Mouse (Mus musculus) left cerebral cortex, postnatal 25 days (tissue): ENCODE data around the gene Defb25. TPM values are rescaled to one million over a fixed set of nuclear protein-coding genes. Genes with fewer than 3 reads are reported as not detected.

Experiments used
- DNase-seq, 2 experiments: peaks; one replicate each; pipeline ENCODE4 v3.0.0; 2022; ENCODE audit warnings: low spot score in 2 of 2, mixed read lengths in 1 of 2
- intact Hi-C: fragments of 180-260 bp; cut with DNase I; formaldehyde crosslinking; loops from one replicate; pipeline ENCODE4 v1.15.1; 2025
- total RNA-seq, 2 experiments: library from RNA; stranded (reverse); gene quantifications; 2 replicates each; pipeline ENCODE4 v1.2.3; 2021

Gene Defb25
- total RNA-seq, 2 experiments from 2014 or later = not detected

DNA sequence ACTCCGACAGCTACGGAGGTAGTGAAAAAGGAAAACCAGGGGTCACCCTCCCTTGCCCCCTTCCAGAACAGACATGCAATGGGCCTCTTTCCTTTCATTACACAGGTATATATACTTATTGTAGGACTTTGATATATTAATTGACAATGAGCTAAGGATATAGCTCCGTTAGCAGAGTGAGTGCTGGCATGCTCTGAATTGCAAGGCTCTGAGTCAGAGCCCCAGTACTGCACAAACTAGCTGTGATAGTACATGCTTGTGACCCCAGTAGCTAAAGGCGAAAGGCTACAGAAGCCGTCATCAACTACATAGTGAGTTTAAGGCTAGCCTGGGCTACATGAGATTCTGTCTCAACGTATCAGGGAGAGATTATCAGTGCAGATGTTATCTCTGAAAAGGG lies 7.1 kb upstream of the Defb25 start:
- DNase-seq = no peak
- intact Hi-C loops = no loop called here

DNA sequence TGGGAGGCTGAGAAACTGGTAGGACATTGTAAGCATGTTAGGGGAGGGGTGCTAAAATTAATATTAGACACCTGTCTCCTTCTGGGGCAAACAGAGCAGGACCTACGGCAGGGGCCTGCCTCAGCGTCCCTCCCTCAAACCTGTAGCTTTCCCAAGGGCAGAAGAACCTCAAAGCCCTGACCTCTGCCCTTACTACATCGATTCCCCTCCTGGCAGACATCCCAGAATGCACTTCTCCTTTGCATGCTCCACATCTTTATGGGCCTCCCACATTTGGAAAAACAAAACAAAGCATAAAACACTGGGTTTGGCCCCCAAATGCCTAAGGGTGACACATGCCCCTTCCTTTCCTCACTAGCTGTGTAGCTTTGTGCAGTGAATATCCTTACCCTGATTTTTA lies 6.4 kb upstream of the Defb25 start:
- DNase-seq = no peak
- intact Hi-C loops = no loop called here

DNA sequence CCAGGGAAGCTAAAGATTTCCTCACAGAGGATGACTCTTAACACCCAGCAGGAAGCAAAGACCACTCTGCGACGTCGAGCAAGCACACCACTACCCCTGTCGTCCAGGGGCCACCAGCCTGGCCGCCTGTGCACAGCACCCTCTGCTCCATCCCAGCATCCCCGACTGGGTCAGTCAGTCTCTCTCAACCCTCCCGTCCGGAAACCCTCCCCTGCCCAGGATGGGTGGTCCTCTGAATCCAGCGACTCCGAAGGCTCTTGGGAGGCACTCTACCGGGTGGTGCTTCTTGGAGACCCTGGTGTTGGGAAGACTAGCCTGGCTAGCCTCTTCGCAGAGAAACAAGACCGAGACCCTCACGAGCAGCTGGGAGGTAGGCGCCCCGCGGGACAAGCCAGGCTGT lies 5.2 kb upstream of the Defb25 start:
- no peak for DNase-seq

DNA sequence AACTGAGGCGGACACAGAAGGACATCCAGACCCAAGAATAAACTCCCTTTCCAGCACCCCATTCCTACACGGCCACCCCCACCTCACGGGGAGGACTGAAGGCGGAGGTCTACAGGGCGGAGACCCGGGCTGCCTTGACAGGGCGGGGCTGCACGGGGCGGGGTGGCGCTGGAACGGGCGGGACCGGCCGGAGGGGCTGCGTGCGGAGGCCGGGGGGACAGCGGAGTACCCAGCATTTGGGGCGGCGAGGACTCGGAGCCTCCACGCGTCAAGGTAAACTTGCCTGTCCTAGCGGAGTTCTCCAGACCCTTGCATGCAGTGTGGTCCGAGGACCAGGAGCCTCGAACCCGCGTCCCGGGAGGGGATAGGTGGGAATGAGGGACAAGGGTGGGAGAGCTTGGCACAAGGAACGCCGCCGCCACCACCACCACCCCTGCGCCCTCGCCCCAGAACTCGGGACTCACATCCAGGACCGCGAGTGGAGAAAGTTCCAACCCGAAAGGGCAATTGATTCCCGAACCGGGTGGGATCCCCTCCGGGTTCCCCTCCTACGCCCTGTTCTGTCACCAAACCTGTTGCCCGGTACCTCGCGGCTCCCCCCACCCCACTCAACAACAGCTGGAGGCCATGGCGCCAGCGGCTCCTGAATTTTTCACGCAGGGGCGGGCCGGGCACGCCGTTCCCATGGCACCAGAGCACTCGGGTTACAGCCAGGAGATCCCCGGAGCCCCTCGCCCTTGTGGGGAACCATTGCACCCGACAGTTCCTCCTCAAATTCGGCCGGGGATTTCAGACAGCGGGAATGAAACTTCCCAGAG lies 4.1 kb upstream of the Defb25 start, which contains the start of gene Rem1:
Gene Rem1 (plus strand): TSS at position 178 of the 818 bp plus-strand sequence.
- intact Hi-C loops = no loop called here
- no peak for DNase-seq

More for the DNA sequence above, 5.2 kb upstream of the Defb25 start:
- intact Hi-C loops = no loop called here

DNA sequence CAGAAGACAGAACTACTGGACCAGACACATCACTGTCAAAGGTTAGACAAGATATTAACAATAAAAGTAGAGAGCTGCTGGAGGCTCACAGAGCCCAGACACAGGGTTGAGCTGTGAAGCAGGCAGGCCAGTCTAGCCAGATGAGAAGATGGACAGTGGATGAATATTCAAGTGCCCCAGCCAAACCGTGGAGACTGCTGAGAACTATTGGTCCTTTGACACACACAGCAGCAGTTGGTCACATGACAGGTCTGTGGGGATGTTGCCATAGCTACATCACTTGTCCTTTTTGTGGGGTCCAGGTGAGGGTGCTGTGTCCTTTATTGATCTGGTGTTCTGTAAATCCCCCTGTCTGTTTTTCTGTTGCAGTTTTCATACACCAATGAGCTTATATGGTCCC lies 2.4 kb upstream of the Defb25 start:
- intact Hi-C loops = no loop called here
- DNase-seq = no peak

DNA sequence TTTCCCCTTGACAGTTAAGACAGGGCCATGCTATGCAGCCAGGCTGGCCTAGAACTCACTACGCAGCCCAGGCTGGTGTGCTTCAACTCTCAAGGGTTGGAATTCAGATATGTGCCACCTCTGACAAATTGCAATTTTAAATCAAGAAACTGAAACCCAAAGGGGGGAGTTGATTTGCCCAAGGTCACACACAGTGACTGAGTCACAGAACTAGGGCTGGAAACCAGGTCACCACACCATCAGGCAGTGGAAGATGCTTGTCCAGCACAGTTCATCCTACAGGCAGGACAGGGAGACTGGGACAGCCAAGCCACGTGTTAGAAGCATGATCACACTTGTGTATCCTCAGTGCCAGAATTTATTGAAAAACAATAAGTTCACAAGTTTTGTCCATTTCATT lies 1.7 kb upstream of the Defb25 start:
- intact Hi-C loops = no loop called here
- DNase-seq = no peak

DNA sequence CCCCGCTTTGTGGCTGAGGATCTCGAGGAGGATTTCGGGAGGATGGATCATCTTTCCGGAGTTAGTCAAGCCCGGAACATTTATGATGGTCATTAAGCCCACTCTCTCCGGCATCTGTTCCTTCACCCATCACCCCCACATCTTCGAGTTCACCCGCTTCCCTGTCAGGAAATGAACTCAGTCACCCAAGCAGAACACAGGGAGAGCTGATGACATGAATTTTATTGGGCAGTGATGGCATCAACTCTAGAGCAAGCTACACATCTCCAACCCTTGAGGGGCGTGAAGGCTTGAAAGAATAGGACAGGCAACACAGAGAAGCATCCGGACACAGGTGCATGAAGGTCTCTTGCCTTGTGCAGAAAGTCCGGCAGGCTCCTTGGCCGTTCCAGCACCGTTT lies 702 bp downstream of the Defb25 start:
- no peak for DNase-seq
- intact Hi-C loops = no loop called here

DNA sequence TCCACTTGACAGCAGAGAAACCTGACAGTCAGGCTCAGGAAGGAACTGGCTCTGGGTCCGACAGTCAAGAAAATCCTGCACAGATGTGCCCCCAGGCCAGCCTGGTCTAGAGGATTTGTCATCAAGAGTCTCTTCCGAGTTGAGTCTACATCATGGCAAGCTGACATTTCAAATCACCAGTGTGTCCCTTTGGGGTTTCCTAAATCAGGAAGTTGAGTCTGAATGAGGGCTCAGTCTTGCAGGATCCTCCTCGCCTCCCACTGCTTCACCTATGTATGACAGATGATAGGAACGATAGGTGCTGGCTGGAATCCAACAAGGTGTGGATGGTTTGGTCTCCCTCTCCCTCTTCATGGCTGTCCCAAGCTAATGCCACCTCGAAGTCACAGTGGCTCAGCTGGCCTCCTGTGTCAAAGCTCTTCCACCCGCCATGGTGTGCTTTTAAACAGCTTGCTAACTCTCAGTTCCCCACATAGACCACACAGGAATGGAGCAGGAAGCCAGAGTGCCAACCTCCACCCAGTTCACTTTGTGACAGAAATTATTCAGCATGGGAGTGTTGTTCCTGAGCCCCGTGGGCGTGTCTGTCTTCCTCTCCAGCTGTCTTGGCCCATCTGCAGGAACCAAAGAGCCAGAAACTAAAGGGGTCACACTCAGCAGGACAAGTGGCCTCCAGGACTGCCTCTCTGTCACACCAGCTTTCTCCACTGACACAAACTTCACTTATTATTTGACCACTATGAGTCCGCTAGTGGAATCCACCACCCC lies 2.3 kb downstream of the Defb25 start:
- intact Hi-C loops = no loop called here
- DNase-seq = peak in 1 of 2 experiments; percentile 62

DNA sequence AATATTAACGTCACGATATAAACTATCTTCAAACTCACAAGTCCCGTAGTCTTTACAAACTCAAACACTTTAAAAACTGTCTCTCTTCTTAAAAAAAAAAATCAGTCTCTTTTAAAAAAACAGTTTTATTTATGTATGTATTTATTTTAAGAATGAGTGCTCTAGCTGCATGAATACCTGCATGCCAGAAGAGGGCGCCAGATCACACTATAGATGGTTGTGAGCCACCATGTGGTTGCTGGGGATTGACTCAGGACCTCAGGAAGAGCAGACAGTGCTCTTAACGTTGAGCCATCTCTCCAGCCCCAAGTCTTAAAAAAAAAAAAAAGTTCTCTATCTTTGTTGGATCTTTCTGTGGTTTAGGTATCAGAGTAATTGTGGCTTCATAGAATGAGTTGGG lies 5.5 kb downstream of the Defb25 start:
- intact Hi-C loops = loop anchor here (5.0 to 10.0 kb wide), 2 partner anchors 147 to 215 kb away; partner anchors contain the start of gene Bcl2l1
- no peak for DNase-seq

DNA sequence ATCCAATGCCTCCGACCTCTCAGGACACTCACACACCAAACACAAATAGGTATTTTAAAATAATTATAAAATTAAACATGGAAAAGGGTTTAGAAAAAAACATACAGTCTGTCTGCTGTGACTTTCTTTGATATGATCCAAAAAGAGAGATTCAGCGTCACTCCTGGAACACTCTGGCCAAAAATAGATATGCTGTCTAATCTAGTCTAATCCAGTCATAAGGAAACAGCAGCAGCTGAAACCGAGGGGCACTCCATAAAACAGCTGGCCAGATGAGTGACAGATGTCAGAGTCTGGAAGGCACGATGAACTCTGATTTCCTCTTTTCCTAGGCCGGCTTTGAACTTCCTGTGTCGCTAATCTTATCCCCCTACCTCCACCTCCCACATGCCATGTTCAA lies 6.4 kb downstream of the Defb25 start:
- intact Hi-C loops = loop anchor here (5.0 to 10.0 kb wide), 2 partner anchors 148 to 216 kb away; partner anchors contain the start of gene Bcl2l1
- no peak for DNase-seq

DNA sequence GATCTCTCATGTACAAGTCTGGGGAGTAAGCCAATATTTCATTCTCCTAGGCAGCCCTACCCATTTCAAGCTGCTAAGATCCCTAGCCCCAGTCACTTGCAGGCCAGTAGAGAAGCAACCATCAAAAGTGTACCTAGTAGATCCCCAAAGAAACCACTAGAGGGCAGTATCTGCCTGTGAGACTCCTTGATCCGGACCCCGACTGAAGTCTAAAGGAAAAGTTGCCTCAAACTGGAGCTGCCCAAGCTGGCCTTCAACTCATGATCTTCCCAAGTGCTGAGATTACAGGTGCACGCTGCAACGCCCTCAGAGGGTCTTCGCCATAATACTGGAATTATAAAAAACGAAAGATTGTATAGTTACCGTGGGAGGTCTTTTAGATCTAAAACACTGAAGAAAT lies 7.3 kb downstream of the Defb25 start:
- intact Hi-C loops = loop anchor here (1.0 to 10.0 kb wide), 4 partner anchors 42 to 217 kb away; partner anchors contain the start of gene Bcl2l1
- peak; percentile 65 to 82 for DNase-seq

DNA sequence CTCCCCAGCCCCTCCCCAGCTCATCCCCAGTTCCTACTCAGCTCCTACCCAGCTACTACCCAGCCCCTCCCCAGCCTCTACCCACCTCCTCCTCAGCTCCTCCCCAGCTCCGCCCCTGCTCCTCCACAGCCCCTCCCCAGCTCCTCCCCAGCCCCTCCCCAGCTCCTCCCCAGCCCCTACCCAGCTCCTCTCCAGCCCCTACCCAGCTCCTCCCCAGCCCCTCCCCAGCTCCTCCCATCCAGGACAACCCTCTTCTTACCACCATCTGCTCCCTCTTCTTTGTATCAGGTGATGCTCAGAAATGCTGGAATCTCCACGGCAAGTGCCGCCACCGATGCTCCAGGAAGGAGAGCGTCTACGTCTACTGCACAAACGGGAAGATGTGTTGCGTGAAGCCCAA lies 10.7 kb downstream of the Defb25 start:
- intact Hi-C loops = loop anchor here (10.0 kb wide), 1 partner anchor 153 kb away; no protein-coding TSS in a partner anchor

DNA sequence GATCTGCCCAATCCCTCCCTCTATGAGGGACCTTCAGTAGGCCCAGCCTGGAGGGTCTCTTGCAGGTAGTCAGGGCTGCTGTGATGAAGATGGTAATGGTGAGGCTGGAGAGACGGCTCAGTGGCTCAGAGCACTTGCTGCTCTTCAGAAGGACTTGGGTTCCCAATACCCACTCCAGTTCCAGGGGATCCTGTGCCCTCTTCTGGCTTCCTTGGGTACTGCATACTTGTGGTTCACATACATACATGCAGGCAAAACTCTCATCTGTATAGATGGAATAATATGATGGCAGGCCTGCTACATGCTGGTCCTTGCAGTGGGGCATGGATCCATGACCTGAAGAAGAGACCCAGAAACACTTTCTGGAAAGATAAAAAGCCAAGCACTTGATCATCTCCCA lies 14.1 kb downstream of the Defb25 start:
- DNase-seq = no peak
- intact Hi-C loops = no loop called here

More for the DNA sequence above, 10.7 kb downstream of the Defb25 start:
- peak; percentile 10 to 23 for DNase-seq

DNA sequence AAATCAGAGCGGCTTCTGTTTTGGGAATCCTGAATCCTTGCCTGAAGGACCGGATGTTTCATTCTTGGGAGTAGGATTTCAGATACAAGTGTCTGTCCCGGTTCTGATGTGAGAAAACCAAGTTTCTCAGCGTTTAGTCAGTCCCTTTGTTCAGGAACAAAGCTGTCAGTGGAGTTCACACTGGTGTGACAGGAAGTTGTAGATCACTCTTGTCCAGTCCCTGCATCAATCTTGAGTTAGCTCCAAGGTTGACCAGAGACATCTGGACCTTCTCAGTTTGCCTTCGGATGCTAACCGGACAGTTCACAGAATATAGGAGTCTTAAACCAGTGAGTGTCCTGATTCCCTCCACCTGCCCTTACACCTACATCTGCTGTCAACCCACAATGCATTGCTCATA lies 15.1 kb downstream of the Defb25 start:
- intact Hi-C loops = no loop called here
- DNase-seq = no peak

DNA sequence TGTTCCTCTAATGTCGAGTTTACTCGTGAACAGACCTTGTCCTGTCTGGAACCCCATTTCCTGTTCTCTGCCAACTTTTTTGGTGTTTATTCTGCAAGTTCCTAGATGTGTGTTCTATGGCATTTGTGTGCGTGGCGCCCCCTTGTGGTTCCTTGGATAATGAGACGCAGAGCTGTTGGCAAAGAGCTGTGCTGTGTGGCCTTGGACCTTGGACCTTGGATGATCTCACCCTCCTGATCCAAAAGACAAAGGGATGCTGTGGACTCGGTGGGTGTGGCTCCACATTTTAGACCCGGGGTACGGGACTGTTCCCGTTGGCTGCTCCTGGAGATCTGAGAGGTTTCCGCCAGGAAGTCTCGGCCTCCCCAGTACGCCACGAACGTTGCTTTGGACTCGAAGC lies 18.8 kb downstream of the Defb25 start, which contains the start of gene Defb36:
Gene Defb36 (plus strand): TSS at position 271 of the 400 bp plus-strand sequence.
- peak in 1 of 2 experiments; percentile 16 for DNase-seq
- intact Hi-C loops = no loop called here

DNA sequence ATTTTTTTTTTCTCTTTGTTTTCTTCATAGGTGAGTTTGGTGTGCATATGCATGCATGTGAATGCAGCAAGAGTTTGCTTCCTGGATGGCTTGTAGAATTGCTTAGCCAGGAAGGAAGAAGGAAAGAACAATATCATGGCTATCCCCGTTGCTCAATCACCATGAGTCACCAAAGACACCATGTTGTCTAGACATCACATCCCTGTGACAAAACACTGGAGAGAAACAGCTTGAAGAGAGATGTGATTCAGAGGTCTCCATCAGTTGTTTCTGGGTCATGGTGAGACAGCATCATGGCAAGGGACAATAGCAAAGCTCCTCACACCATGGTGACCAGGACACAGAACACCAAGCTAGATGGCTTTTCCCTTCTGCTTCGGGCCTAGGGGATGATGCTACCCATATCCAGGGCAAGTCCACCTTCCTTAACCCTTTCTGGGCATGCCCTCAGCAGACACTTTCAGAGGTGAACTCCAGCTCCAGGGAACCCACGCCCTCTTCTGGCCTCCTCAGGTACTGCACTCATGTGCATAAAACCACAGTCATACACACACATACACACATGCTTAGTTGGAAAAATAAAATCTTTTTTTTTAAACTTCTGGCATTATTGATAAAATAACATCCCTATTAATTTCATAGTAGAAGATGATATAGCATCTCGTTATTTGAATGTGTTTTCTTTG lies 21.4 kb downstream of the Defb25 start:
- intact Hi-C loops = no loop called here
- DNase-seq = no peak

DNA sequence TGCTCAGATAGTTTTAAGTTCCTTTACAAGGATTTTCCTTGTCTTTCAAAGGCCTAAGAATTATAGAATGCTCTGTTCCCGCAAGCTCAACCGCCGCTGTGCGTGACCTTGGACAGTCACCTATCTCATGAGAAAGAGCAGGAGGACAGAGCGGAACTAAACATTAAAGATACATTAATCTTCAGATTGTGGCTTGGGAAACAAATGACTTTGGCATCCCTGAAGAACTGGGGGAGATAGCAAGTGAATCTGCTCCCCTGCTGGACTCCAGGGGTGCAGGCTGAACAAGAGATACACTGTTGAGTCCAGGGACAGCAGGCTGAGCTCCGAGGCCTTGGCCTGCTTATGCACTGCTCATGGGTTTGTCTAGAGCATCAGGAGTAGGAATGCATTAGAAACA lies 22.8 kb downstream of the Defb25 start:
- no peak for DNase-seq
- intact Hi-C loops = no loop called here

DNA sequence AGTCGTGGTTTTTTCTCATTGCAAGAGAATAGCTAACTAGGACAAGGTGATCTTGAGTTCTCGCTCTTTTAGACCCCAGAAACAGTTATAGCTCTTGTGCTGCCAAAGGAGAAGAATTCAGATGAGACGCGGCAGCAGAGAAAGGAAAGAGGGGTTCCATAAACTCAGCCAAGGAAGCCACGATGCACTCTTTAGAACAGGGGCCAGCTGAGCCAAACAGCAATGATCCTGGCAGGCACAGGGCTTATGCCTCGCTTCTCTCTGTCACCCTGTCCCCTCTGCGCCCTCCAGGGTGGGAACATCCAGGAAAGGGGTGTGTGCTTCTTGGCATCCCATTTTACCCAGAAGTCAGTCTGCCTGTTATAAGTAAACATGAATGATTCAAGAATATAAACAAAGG lies 23.6 kb downstream of the Defb25 start, which contains the start of gene Defb45:
Gene Defb45 (minus strand): TSS at position 101 of the 400 bp plus-strand sequence.
- intact Hi-C loops = no loop called here
- DNase-seq = no peak

DNA sequence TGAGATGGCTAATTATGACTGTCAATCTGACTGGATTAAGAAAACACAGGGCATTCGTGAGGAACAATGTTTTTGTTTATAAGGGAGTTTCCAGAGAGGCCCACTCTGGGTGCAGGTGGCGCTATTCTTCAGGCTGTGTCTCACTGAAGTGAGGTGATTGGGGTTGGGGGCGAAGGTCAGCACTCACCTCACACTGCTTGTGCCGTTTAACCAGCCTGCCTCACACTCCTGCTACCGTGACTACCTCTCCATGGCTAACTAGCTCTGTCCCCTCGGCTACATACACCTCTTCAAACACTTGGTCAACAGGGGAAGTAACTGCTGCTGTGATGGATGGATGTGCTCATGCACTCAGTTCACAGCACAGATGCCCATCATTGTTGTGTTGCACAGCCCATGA lies 33.8 kb downstream of the Defb25 start:
- intact Hi-C loops = no loop called here
- no peak for DNase-seq

DNA sequence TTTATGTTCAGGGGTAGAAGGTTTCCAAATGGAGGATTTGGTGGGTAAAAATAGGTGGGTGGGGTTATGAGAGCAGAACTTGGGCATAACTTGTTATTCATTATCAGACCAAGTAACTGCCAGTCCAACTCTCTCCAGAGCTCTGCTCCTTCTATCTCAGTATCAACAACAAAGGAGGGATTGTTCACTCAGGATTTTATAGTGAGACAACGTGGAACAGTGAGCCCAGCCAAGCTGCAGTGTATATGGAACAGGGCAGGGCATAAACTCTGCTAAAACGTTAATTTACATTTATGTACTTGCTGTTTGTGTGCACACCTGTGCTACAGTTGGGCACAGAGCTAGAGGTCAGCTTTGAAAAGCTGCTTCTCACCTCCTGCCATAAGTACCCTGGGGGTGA lies 34.4 kb downstream of the Defb25 start:
- DNase-seq = no peak
- intact Hi-C loops = no loop called here
